Mouse (Mus musculus): ENCODE measurements around the gene Gli1.

GRCm38 (mm10) chr10:127380767-127381742 is 39.3 kb upstream of the Gli1 start:
- TF ChIP-seq POLR2A (IDR thresholded peaks at IDR 0.05; ENCODE audit: insufficient read depth, low read length) (no peak), CTCF (IDR thresholded peaks at IDR 0.05; ENCODE audit: low read depth, low read length) (no peak)
